Mouse (Mus musculus) hindbrain, embryonic 12.5 days (tissue): ENCODE data around the gene Micall1. TPM values are rescaled to one million over a fixed set of nuclear protein-coding genes. Genes with fewer than 3 reads are reported as not detected.
A peak's percentile ranks its signal among the peaks of the same experiment; 100 is the strongest.

Experiments used
- ATAC-seq: fragments of 200-750 bp; cut with Nextera tagmentation; 2 replicates; pipeline ENCODE4 v1.8.0; 2017; ENCODE audit warnings: moderate TSS enrichment; ENCODE audit not compliant: low FRiP score
- H3K27ac ChIP-seq: fragments of 300-500 bp; sonication (generic); 2 replicates; pipeline ENCODE4 v1.5.1; 2016; ENCODE audit warnings: mild to moderate bottlenecking
- H3K27me3 ChIP-seq: fragments of 300-500 bp; sonication (generic); 2 replicates; pipeline ENCODE4 v1.6.1; 2016; ENCODE audit warnings: mild to moderate bottlenecking
- H3K36me3 ChIP-seq: fragments of 300-500 bp; sonication (generic); 2 replicates; pipeline ENCODE4 v1.6.1; 2016; ENCODE audit warnings: mild to moderate bottlenecking
- H3K4me1 ChIP-seq: fragments of 300-500 bp; sonication (generic); 2 replicates; pipeline ENCODE4 v1.6.1; 2016
- H3K4me2 ChIP-seq: fragments of 300-500 bp; sonication (generic); replicated peaks from 2 replicates; pipeline ENCODE4 v1.6.1; 2016; ENCODE audit warnings: mild to moderate bottlenecking
- H3K4me3 ChIP-seq: fragments of 300-500 bp; sonication (generic); 2 replicates; pipeline ENCODE4 v1.5.1; 2016; ENCODE audit warnings: mild to moderate bottlenecking
- H3K9ac ChIP-seq: fragments of 300-500 bp; sonication (generic); 2 replicates; pipeline ENCODE4 v1.6.1; 2016; ENCODE audit warnings: mild to moderate bottlenecking, moderate library complexity
- H3K9me3 ChIP-seq: fragments of 300-500 bp; sonication (generic); replicated peaks from 2 replicates; pipeline ENCODE4 v1.6.1; 2016; ENCODE audit warnings: mild to moderate bottlenecking
- WGBS: fragments of 180-500 bp; shearing (Covaris S2); methylation state at CpG from one replicate; pipeline ENCODE4 v1.1.7; 2016; 5-methylcytosine and 5-hydroxymethylcytosine counted together
- polyA plus RNA-seq: library from polyadenylated mRNA; unstranded; fragments of >200 nt; fragmentation: Nextera tagmentation; extraction: Ambion mirVana; gene quantifications from 2 replicates; pipeline ENCODE4 v1.2.1, GENCODE M21; 2016

The Micall1 gene
- 12.4 and 16.3 TPM in 2 replicates for polyA plus RNA-seq

- Histone ChIP-seq H3K27ac (peak within 1 kb of the TSS; percentile 80), H3K9me3 (no peaks in the 10 kb centered on the region), H3K4me3 (peak within 1 kb of the TSS; percentile 92), H3K36me3 (0 out of 2 replicates have a peak, but pooled peaks cover 5% of the 10 kb centered on the region), H3K4me2 (peak within 1 kb of the TSS; percentile 97), H3K4me1 (peaks cover 28% of the 10 kb centered on the region), H3K9ac (peak within 1 kb of the TSS; percentile 93), H3K27me3 (0 out of 2 replicates have a peak, but pooled peaks cover 9% of the 10 kb centered on the region)
- 2% methylated on average over 76 of the region's 85 CpGs for WGBS
- peak; percentile 81 for ATAC-seq
Observed at GRCm38 (mm10) chr15:79108421-79109320, at the start of gene Micall1. Micall1 (plus strand) TSS chr15:79108898.

- Histone ChIP-seq H3K36me3 (peaks cover 46% of the 10 kb centered on the region), H3K27ac (no peak overlapping the region), H3K9me3 (no peaks in the 10 kb centered on the region), H3K9ac (no peak overlapping the region), H3K27me3 (no peaks in the 10 kb centered on the region), H3K4me1 (peaks cover 17% of the 10 kb centered on the region), H3K4me3 (no peak overlapping the region), H3K4me2 (no peak overlapping the region)
- WGBS: 87% methylated on average over 14 of the region's 14 CpGs
- ATAC-seq: no peak
Observed at GRCm38 (mm10) chr15:79060887-79061565, 47.7 kb upstream of the Micall1 start.

DNA sequence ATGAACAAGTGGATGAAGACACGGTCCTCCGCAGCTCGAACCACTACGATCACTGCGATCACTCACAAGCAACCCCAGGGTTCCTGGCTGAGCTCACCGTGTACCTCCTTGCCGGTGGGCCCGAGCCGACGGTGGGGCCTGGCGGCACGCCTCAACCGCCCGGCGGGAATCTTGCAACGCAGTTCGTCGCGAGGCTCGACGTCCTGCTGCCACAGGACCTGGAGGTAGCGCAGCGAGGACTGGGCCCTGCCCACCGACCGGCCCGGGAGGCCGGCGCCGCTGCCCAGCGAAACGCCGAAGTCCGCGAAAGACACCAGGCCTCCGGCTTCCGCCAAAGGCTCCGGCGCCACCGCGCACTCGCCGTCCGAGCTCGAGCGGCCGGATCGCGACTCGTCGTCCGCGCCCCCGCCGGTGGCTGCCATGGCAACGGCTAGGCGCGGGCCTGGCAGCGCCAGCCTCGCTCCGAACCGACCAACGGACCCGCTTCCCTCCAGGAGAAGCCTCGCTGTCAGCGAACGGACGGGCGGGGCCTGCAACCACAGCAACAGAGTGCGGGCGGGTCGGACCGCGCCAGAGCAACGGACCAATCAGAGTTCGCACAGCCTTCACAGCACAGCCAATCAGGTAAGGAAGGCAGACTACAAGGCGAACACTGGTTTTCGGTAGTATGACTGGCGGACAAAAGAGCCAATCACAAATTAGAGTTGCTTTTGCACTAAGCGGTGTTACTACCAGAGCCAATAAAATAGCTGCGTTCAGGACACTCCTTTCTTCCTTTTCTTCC lies 46.1 kb upstream of the Micall1 start, which contains the start of gene Ankrd54:
Ankrd54 (minus strand) TSS at position 518 of the 784 bp plus-strand sequence.
- Histone ChIP-seq H3K4me3 (peak within 1 kb of the TSS; percentile 93), H3K4me2 (peak within 1 kb of the TSS; percentile 73), H3K27ac (peak within 1 kb of the TSS; percentile 86), H3K27me3 (0 out of 2 replicates have a peak, but pooled peaks cover 4% of the 10 kb centered on the region), H3K9ac (peak within 1 kb of the TSS; percentile 93), H3K9me3 (no peaks in the 10 kb centered on the region), H3K4me1 (peaks cover 17% of the 10 kb centered on the region), H3K36me3 (peaks cover 31% of the 10 kb centered on the region)
- under 1% methylated on average over 77 of the region's 80 CpGs for WGBS
- ATAC-seq: peak; percentile 100

- 11% methylated on average over 14 of the region's 14 CpGs for WGBS
- ATAC-seq: no peak
- H3K4me1 ChIP-seq: peaks cover 17% of the 10 kb centered on the region
- peak overlapping the region; percentile 56 for H3K4me2 ChIP-seq
- H3K27ac ChIP-seq: no peak overlapping the region
- no peak overlapping the region for H3K9ac ChIP-seq
- H3K27me3 ChIP-seq: peaks cover 4% of the 10 kb centered on the region; the same call in 1 of the 2 replicates
- no peaks in the 10 kb centered on the region for H3K9me3 ChIP-seq
- peak overlapping the region; percentile 93 for H3K4me3 ChIP-seq
- H3K36me3 ChIP-seq: peaks cover 24% of the 10 kb centered on the region
Observed at GRCm38 (mm10) chr15:79063160-79063740, 45.4 kb upstream of the Micall1 start.

- Histone ChIP-seq H3K4me1 (peaks cover 17% of the 10 kb centered on the region), H3K27ac (no peak overlapping the region), H3K4me3 (no peak overlapping the region), H3K36me3 (peaks cover 7% of the 10 kb centered on the region; the same call in 1 of the 2 replicates), H3K9me3 (no peaks in the 10 kb centered on the region), H3K4me2 (no peak overlapping the region), H3K27me3 (peaks cover 4% of the 10 kb centered on the region; the same call in 1 of the 2 replicates), H3K9ac (no peak overlapping the region)
- ATAC-seq: no peak
- WGBS: 68% methylated on average over 8 of the region's 8 CpGs
Observed at GRCm38 (mm10) chr15:79065086-79065770, 43.5 kb upstream of the Micall1 start.

DNA sequence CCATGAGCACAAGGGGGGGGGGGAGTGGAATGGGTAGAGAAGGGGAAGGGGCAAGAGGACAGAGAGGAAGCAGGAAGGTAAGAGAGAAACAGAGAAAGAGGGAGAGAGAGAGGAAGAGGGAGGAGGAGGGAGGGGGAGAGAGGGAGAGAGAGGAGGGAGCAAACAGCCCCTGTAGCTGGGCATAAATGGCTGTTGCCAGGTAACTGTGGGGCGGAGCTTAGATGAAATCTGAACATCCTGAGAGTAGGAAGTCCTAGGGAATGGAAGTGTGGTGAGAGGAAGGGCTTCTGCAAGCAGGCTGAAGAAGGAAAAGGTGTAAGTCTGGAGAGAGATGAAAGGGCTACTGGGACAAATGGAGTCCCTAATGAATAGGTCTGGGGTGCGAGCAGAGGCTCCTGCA lies 42.4 kb upstream of the Micall1 start:
- no peak for ATAC-seq
- Histone ChIP-seq H3K4me3 (no peak overlapping the region), H3K9ac (no peak overlapping the region)

GRCm38 (mm10) chr15:79067631-79068030 lies 41.1 kb upstream of the Micall1 start:
- ATAC-seq: no peak
- H3K36me3 ChIP-seq: no peaks in the 10 kb centered on the region
- H3K27me3 ChIP-seq: peaks cover 4% of the 10 kb centered on the region; the same call in 1 of the 2 replicates
- WGBS: 80% methylated on average over 3 of the region's 3 CpGs
- no peak overlapping the region for H3K4me2 ChIP-seq
- H3K4me3 ChIP-seq: no peak overlapping the region
- H3K9ac ChIP-seq: no peak overlapping the region
- H3K4me1 ChIP-seq: peaks cover 4% of the 10 kb centered on the region; the same call in 1 of the 2 replicates
- no peaks in the 10 kb centered on the region for H3K9me3 ChIP-seq
- H3K27ac ChIP-seq: no peak overlapping the region

More for the DNA sequence above, 42.4 kb upstream of the Micall1 start:
- no peaks in the 10 kb centered on the region for H3K36me3 ChIP-seq
- H3K4me2 ChIP-seq: no peak overlapping the region
- no peaks in the 10 kb centered on the region for H3K9me3 ChIP-seq
- WGBS: 56% methylated on average over 2 of the region's 2 CpGs
- H3K27ac ChIP-seq: no peak overlapping the region
- peaks cover 13% of the 10 kb centered on the region for H3K4me1 ChIP-seq
- peaks cover 4% of the 10 kb centered on the region; the same call in 1 of the 2 replicates for H3K27me3 ChIP-seq

DNA sequence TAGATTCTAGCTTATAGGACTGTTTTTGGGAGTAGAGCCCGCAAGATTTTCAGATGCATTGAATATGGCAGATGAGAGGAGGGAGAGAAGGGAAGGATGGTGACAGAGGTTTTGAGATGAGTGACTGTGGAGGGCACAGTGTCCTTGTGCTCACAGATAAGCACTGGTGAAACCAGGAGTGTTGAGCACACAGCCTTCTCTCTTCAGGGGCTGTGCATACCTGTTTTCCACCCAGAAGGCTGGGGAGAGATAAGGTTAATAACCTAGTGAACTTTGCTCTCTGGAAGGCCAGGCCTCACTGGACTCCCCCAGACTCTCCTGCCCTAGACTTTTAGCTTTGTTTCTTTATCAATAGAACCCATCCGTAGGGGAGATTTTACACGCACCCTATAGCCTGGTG lies 40.3 kb upstream of the Micall1 start:
- no peak for ATAC-seq
- Histone ChIP-seq H3K4me3 (no peak overlapping the region), H3K36me3 (no peaks in the 10 kb centered on the region), H3K27ac (no peak overlapping the region), H3K27me3 (peaks cover 4% of the 10 kb centered on the region; the same call in 1 of the 2 replicates), H3K4me2 (no peak overlapping the region), H3K4me1 (peaks cover 2% of the 10 kb centered on the region; the same call in 1 of the 2 replicates), H3K9me3 (no peaks in the 10 kb centered on the region), H3K9ac (no peak overlapping the region)
- 81% methylated on average over 3 of the region's 3 CpGs for WGBS

- Histone ChIP-seq H3K27me3 (peaks cover 4% of the 10 kb centered on the region; the same call in 1 of the 2 replicates), H3K36me3 (peaks cover 1% of the 10 kb centered on the region; the same call in 1 of the 2 replicates), H3K9me3 (no peaks in the 10 kb centered on the region), H3K4me1 (peaks cover 10% of the 10 kb centered on the region), H3K27ac (no peak overlapping the region), H3K4me2 (no peak overlapping the region), H3K4me3 (no peak overlapping the region), H3K9ac (no peak overlapping the region)
- ATAC-seq: no peak
- 70% methylated on average over 5 of the region's 5 CpGs for WGBS
Observed at GRCm38 (mm10) chr15:79071117-79072039, 37.3 kb upstream of the Micall1 start.

GRCm38 (mm10) chr15:79073752-79074151 lies 34.9 kb upstream of the Micall1 start:
- no peak overlapping the region for H3K4me3 ChIP-seq
- H3K4me2 ChIP-seq: no peak overlapping the region
- H3K9me3 ChIP-seq: no peaks in the 10 kb centered on the region
- ATAC-seq: no peak
- no peaks in the 10 kb centered on the region for H3K27me3 ChIP-seq
- H3K27ac ChIP-seq: no peak overlapping the region
- peaks cover 10% of the 10 kb centered on the region for H3K4me1 ChIP-seq
- H3K36me3 ChIP-seq: peaks cover 25% of the 10 kb centered on the region
- H3K9ac ChIP-seq: no peak overlapping the region
